Mouse (Mus musculus) intestine, embryonic 15.5 days (tissue): ENCODE data around the gene Rps12-ps3. TPM values are rescaled to one million over a fixed set of nuclear protein-coding genes. Genes with fewer than 3 reads are reported as not detected.

Experiments
- ATAC-seq: fragments of 200-750 bp; cut with Nextera tagmentation; 2 replicates; pipeline ENCODE4 v1.8.0; 2017; ENCODE audit warnings: moderate TSS enrichment, moderate library complexity
- H3K27ac ChIP-seq: fragments of 300-500 bp; sonication (generic); 2 replicates; pipeline ENCODE4 v1.5.1; 2015; ENCODE audit warnings: mild to moderate bottlenecking, inconsistent platforms
- H3K27me3 ChIP-seq: fragments of 300-500 bp; sonication (generic); replicated peaks from 2 replicates; pipeline ENCODE4 v1.6.1; 2015; ENCODE audit warnings: inconsistent platforms
- H3K36me3 ChIP-seq: fragments of 300-500 bp; sonication (generic); 2 replicates; pipeline ENCODE4 v1.6.1; 2015; ENCODE audit warnings: inconsistent platforms
- H3K4me1 ChIP-seq: fragments of 300-500 bp; sonication (generic); replicated peaks from 2 replicates; pipeline ENCODE4 v1.6.1; 2015; ENCODE audit warnings: inconsistent platforms
- H3K4me2 ChIP-seq: fragments of 300-500 bp; sonication (generic); replicated peaks from 2 replicates; pipeline ENCODE4 v1.6.1; 2015; ENCODE audit warnings: mild to moderate bottlenecking, inconsistent platforms
- H3K4me3 ChIP-seq: fragments of 300-500 bp; sonication (generic); replicated peaks from 2 replicates; pipeline ENCODE4 v1.5.1; 2015; ENCODE audit warnings: inconsistent platforms
- H3K9ac ChIP-seq: fragments of 300-500 bp; sonication (generic); 2 replicates; pipeline ENCODE4 v1.6.1; 2015; ENCODE audit warnings: inconsistent platforms
- H3K9me3 ChIP-seq: fragments of 300-500 bp; sonication (generic); 2 replicates; pipeline ENCODE4 v1.6.1; 2016; ENCODE audit warnings: inconsistent platforms
- WGBS: fragments of 180-500 bp; shearing (Covaris S2); methylation state at CpG from one replicate; pipeline ENCODE4 v1.1.7; 2015; 5-methylcytosine and 5-hydroxymethylcytosine counted together
- polyA plus RNA-seq: library from polyadenylated mRNA; unstranded; fragments of >200 nt; fragmentation: Nextera tagmentation; extraction: Ambion mirVana; gene quantifications from 2 replicates; pipeline ENCODE4 v1.2.1, GENCODE M21; 2015

Gene Rps12-ps3
- polyA plus RNA-seq, 1 experiment from 2014 or later = 28.7 TPM

DNA sequence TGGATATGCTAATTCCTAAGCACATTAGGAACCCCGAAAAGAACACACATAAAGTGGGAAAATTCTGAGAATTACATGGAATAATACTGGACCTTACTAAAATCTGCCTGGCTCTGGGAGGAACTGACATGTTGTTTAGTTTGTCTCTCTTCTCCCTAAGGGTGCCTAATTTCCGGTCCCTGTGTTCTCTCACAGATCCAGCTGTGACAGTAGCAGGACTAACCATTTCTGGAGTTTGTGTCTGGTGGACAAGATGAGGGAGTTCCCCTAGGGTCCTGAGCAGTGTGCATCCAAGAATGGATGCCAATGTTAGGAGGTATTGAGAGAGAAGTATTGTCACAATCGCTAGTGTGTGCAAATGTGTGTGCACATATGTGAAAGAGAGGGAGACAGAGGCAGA is 34.3 kb downstream of the Rps12-ps3 start:
- H3K27ac ChIP-seq = no peak overlapping the region
- no peak overlapping the region for H3K9ac ChIP-seq
- ATAC-seq = no peak
- no peak overlapping the region for H3K4me2 ChIP-seq
- WGBS = 64% methylated on average over 3 of the region's 3 CpGs
- no peaks in the 10 kb centered on the region for H3K27me3 ChIP-seq
- no peaks in the 10 kb centered on the region for H3K9me3 ChIP-seq
- no peaks in the 10 kb centered on the region for H3K36me3 ChIP-seq
- H3K4me3 ChIP-seq = no peak overlapping the region
- no peaks in the 10 kb centered on the region for H3K4me1 ChIP-seq

GRCm38 (mm10) chr19:59356843-59357595 is 34.9 kb downstream of the Rps12-ps3 start:
- no peak overlapping the region for H3K4me3 ChIP-seq
- H3K27me3 ChIP-seq = no peaks in the 10 kb centered on the region
- no peak overlapping the region for H3K27ac ChIP-seq
- no peaks in the 10 kb centered on the region for H3K36me3 ChIP-seq
- no peak for ATAC-seq
- no peaks in the 10 kb centered on the region for H3K4me1 ChIP-seq
- whole genome bisulfite sequencing = 69% methylated on average over 14 of the region's 14 CpGs
- no peaks in the 10 kb centered on the region for H3K9me3 ChIP-seq
- H3K4me2 ChIP-seq = no peak overlapping the region
- no peak overlapping the region for H3K9ac ChIP-seq

GRCm38 (mm10) chr19:59357878-59358277 is 35.8 kb downstream of the Rps12-ps3 start:
- ATAC-seq = no peak
- Histone ChIP-seq H3K27me3 (no peaks in the 10 kb centered on the region), H3K4me3 (no peak overlapping the region), H3K9me3 (no peaks in the 10 kb centered on the region), H3K4me2 (no peak overlapping the region), H3K27ac (no peak overlapping the region), H3K36me3 (no peaks in the 10 kb centered on the region), H3K9ac (no peak overlapping the region), H3K4me1 (no peaks in the 10 kb centered on the region)
- WGBS = 78% methylated on average over 4 of the region's 4 CpGs

DNA sequence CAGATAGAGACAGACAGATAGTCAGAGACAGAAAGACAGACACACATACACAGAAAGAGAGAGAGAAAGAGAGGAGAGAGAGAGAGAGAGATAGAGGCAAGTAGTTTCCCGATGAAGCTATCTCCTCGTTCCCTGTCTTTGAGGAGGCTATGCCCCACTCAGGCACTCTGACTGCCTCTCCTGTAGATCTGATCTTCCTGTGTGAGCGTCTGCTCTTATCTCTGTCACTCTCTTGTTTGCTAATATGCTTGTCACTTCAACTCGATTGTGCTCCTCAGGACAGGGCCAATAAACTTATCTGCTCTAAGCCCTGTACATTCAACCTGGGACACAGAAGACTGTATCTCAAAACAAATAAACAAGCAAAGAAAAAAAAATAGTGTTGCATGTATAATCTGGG is 37.1 kb downstream of the Rps12-ps3 start:
- Histone ChIP-seq H3K36me3 (no peaks in the 10 kb centered on the region), H3K27me3 (no peaks in the 10 kb centered on the region), H3K27ac (no peak overlapping the region), H3K9ac (no peak overlapping the region), H3K9me3 (no peaks in the 10 kb centered on the region), H3K4me1 (no peaks in the 10 kb centered on the region), H3K4me3 (no peak overlapping the region), H3K4me2 (no peak overlapping the region)
- ATAC-seq = no peak
- 37% methylated on average over 4 of the region's 4 CpGs for WGBS

GRCm38 (mm10) chr19:59360486-59360896 is 38.4 kb downstream of the Rps12-ps3 start:
- Histone ChIP-seq H3K9ac (no peak overlapping the region), H3K27me3 (no peaks in the 10 kb centered on the region), H3K4me2 (no peak overlapping the region), H3K4me1 (no peaks in the 10 kb centered on the region), H3K9me3 (no peaks in the 10 kb centered on the region), H3K36me3 (no peaks in the 10 kb centered on the region), H3K27ac (no peak overlapping the region), H3K4me3 (no peak overlapping the region)
- WGBS = 70% methylated on average over 2 of the region's 2 CpGs
- ATAC-seq = peak; percentile 73; the same call in 1 of the 2 replicates

DNA sequence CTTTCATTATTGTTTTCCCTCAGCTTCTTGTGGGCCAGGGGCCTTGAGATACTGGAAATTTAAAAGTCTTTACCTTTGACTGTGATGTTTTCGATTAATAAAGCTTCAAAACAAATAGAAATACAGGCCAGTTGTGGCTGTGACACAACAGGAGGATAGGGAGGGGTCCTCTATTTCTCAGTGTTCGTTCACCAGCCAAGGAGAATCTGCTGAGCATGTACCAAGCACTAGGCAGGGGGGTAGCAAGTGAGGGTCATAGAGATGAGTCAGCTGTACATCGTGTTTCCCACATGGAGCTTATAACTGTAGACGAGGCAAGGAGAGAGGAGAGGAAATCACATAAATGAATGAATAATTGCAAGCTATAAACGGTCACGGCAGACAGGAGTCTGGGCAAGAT is 40.6 kb downstream of the Rps12-ps3 start:
- ATAC-seq = no peak
- 63% methylated on average over 6 of the region's 6 CpGs for WGBS
- H3K4me1 ChIP-seq = 0 out of 2 replicates have a peak, but pooled peaks cover 1% of the 10 kb centered on the region
- no peak overlapping the region for H3K4me3 ChIP-seq
- no peaks in the 10 kb centered on the region for H3K9me3 ChIP-seq
- no peaks in the 10 kb centered on the region for H3K36me3 ChIP-seq
- no peak overlapping the region for H3K27ac ChIP-seq
- H3K4me2 ChIP-seq = no peak overlapping the region
- H3K27me3 ChIP-seq = no peaks in the 10 kb centered on the region
- no peak overlapping the region for H3K9ac ChIP-seq

DNA sequence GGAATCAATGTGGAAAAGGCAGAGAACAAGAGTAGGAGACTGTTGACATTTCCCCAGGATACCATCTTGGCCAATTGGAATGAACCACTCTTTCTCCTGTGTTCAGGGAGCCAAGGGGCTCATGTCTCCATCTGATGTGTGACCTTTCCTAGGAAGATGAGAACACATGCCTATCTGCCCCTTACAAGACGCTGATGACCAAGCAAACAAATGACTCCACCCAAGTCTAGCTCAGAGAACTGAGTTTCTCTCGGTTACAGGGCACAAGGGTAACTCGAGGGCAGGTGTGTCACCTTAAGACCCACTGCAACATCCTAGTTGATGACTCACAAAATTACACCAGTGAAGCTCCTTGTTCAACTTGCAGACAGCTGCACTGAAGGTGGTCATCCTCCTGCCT is 41.6 kb downstream of the Rps12-ps3 start:
- whole genome bisulfite sequencing = 83% methylated on average over 3 of the region's 3 CpGs
- Histone ChIP-seq H3K4me3 (no peak overlapping the region), H3K4me2 (no peak overlapping the region), H3K36me3 (no peaks in the 10 kb centered on the region), H3K27ac (no peak overlapping the region), H3K27me3 (no peaks in the 10 kb centered on the region), H3K9ac (no peak overlapping the region), H3K4me1 (0 out of 2 replicates have a peak, but pooled peaks cover 3% of the 10 kb centered on the region), H3K9me3 (no peaks in the 10 kb centered on the region)
- ATAC-seq = no peak

GRCm38 (mm10) chr19:59366724-59367123 is 44.6 kb downstream of the Rps12-ps3 start:
- Histone ChIP-seq H3K4me1 (0 out of 2 replicates have a peak, but pooled peaks cover 3% of the 10 kb centered on the region), H3K27me3 (no peaks in the 10 kb centered on the region), H3K4me3 (no peak overlapping the region), H3K27ac (no peak overlapping the region; the same call in 1 of the 2 replicates), H3K9ac (no peak overlapping the region), H3K9me3 (no peaks in the 10 kb centered on the region), H3K4me2 (no peak overlapping the region), H3K36me3 (no peaks in the 10 kb centered on the region)
- WGBS = 48% methylated on average over 3 of the region's 3 CpGs
- peak; percentile 86 for ATAC-seq

DNA sequence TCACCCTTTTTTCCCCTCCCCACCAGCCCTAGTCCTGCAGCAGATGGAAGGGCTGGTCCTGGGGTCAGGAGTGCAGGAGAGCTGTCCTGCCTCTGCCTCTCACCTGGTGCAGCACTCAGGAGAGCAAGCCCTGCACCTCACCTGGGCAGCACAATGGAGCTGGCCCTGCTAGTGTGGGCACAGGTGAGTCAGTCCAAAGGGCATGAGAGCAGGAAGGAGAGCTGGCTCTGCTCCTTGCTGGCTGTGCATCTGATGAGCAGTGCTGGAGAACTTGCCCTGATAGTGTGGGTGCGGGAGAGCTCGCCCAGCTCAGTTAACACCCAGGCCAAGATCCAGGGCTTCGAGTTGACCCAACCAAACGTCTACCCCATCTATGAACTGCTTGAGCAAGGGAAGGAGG is 45.8 kb downstream of the Rps12-ps3 start:
- Histone ChIP-seq H3K4me1 (0 out of 2 replicates have a peak, but pooled peaks cover 3% of the 10 kb centered on the region), H3K27ac (peak overlapping the region; percentile 18; the same call in 1 of the 2 replicates), H3K27me3 (no peaks in the 10 kb centered on the region), H3K4me2 (no peak overlapping the region), H3K9me3 (no peaks in the 10 kb centered on the region), H3K9ac (no peak overlapping the region), H3K4me3 (no peak overlapping the region), H3K36me3 (no peaks in the 10 kb centered on the region)
- WGBS = 62% methylated on average over 4 of the region's 4 CpGs
- ATAC-seq = peak; percentile 85

- WGBS = 66% methylated on average over 4 of the region's 4 CpGs
- ATAC-seq = no peak
- no peak overlapping the region for H3K9ac ChIP-seq
- H3K4me2 ChIP-seq = no peak overlapping the region
- no peak overlapping the region for H3K4me3 ChIP-seq
- no peaks in the 10 kb centered on the region for H3K9me3 ChIP-seq
- no peaks in the 10 kb centered on the region for H3K27me3 ChIP-seq
- 0 out of 2 replicates have a peak, but pooled peaks cover 3% of the 10 kb centered on the region for H3K4me1 ChIP-seq
- no peak overlapping the region for H3K27ac ChIP-seq
- no peaks in the 10 kb centered on the region for H3K36me3 ChIP-seq
Observed at GRCm38 (mm10) chr19:59371016-59371415, 48.9 kb downstream of the Rps12-ps3 start.

Other genes starting within 250 kb of the Rps12-ps3 start
- gene Shtn1, start 246.2 kb upstream of the Rps12-ps3 start, polyA plus RNA-seq = 13.4 and 14.8 TPM in 2 replicates
- not detected in 2 replicates for gene Vax1, start 152.2 kb upstream of the Rps12-ps3 start, polyA plus RNA-seq
- not detected in 2 replicates for gene Kcnk18, start 103.1 kb upstream of the Rps12-ps3 start, polyA plus RNA-seq
- gene Slc18a2, start 61.4 kb upstream of the Rps12-ps3 start, polyA plus RNA-seq = 9.1 and 10.3 TPM in 2 replicates
- 9.7 and 10.1 TPM in 2 replicates for gene Pdzd8, start 23.5 kb downstream of the Rps12-ps3 start, polyA plus RNA-seq
- gene Emx2, start 136.1 kb downstream of the Rps12-ps3 start, polyA plus RNA-seq = 0.10 and 0.43 TPM in 2 replicates